Mouse (Mus musculus) kidney, adult 2 months (tissue): ENCODE results near the gene Crygn.

Experiments used
- CTCF ChIP-seq: fragments of 200-500 bp; conservative IDR thresholded peaks from 2 replicates; pipeline ENCODE4 v1.5.1; 2011; ENCODE audit warnings: low read depth, mild to moderate bottlenecking, control low read depth, low read length, moderate library complexity, mixed read lengths; ENCODE audit not compliant: insufficient read depth, insufficient read length
- POLR2A ChIP-seq: fragments of 200-500 bp; IDR thresholded peaks from one replicate; pipeline ENCODE4 v1.6.1; 2011; ENCODE audit warnings: low read depth, low read length, control low read depth

- TF ChIP-seq CTCF (no peak), POLR2A (no peak)
Measured at GRCm38 (mm10) chr5:24730488-24730871, 27.3 kb downstream of the Crygn start, which contains the start of gene Wdr86.
